Mouse (Mus musculus) heart, embryonic 10.5 days (tissue): Measurements from ENCODE around the gene Fam160a1. TPM values are rescaled to one million over a fixed set of nuclear protein-coding genes. Genes with fewer than 3 reads are reported as not detected.

Experiments used
- DNase-seq: peaks from one replicate; pipeline ENCODE4 v3.0.0-alpha.2; 2017; ENCODE audit warnings: low spot score
- H3K27ac ChIP-seq: fragments of 300-500 bp; sonication (generic); 2 replicates; pipeline ENCODE4 v1.5.1; 2016; ENCODE audit warnings: mild to moderate bottlenecking
- H3K27me3 ChIP-seq: fragments of 300-500 bp; sonication (generic); 2 replicates; pipeline ENCODE4 v1.6.1; 2016; ENCODE audit warnings: mild to moderate bottlenecking; ENCODE audit not compliant: poor library complexity, insufficient read depth, severe bottlenecking
- H3K36me3 ChIP-seq: fragments of 300-500 bp; sonication (generic); 2 replicates; pipeline ENCODE4 v1.6.1; 2016; ENCODE audit warnings: mild to moderate bottlenecking, moderate library complexity
- H3K4me1 ChIP-seq: fragments of 300-500 bp; sonication (generic); 2 replicates; pipeline ENCODE4 v1.6.1; 2016; ENCODE audit warnings: mild to moderate bottlenecking
- H3K4me3 ChIP-seq: fragments of 300-500 bp; sonication (generic); 2 replicates; pipeline ENCODE4 v1.5.1; 2016; ENCODE audit warnings: mild to moderate bottlenecking, moderate library complexity
- H3K9me3 ChIP-seq: fragments of 300-500 bp; sonication (generic); 2 replicates; pipeline ENCODE4 v1.6.1; 2016; ENCODE audit warnings: mild to moderate bottlenecking, moderate library complexity
- WGBS: fragments of 180-500 bp; shearing (Covaris S2); methylation state at CpG from one replicate; pipeline ENCODE4 v1.1.7; 2016; 5-methylcytosine and 5-hydroxymethylcytosine counted together
- polyA plus RNA-seq: library from polyadenylated mRNA; unstranded; fragments of >200 nt; fragmentation: Nextera tagmentation; extraction: Ambion mirVana; gene quantifications from 2 replicates; pipeline ENCODE4 v1.2.1, GENCODE M21; 2016

The Fam160a1 gene
- polyA plus RNA-seq, 1 experiment from 2014 or later: 1.7 TPM

GRCm38 (mm10) chr3:85845341-85845740 is 28.2 kb upstream of the Fam160a1 start:
- no peak for DNase-seq
- no peaks in the 10 kb centered on the region for H3K36me3 ChIP-seq
- H3K4me1 ChIP-seq: peaks cover 13% of the 10 kb centered on the region; the same call in 1 of the 2 replicates
- H3K27ac ChIP-seq: no peak overlapping the region
- H3K9me3 ChIP-seq: no peaks in the 10 kb centered on the region
- H3K27me3 ChIP-seq: no peaks in the 10 kb centered on the region
- no peak overlapping the region for H3K4me3 ChIP-seq
- 65% methylated on average over 6 of the region's 6 CpGs for WGBS

- no peak for DNase-seq
- Histone ChIP-seq H3K27me3 (no peaks in the 10 kb centered on the region), H3K36me3 (no peaks in the 10 kb centered on the region), H3K4me1 (peaks cover 16% of the 10 kb centered on the region; the same call in 1 of the 2 replicates), H3K9me3 (no peaks in the 10 kb centered on the region), H3K27ac (peak overlapping the region; percentile 62; the same call in 1 of the 2 replicates), H3K4me3 (no peak overlapping the region)
Observed at GRCm38 (mm10) chr3:85842881-85843218, 25.8 kb upstream of the Fam160a1 start.

- Histone ChIP-seq H3K4me1 (peaks cover 16% of the 10 kb centered on the region; the same call in 1 of the 2 replicates), H3K9me3 (no peaks in the 10 kb centered on the region), H3K27ac (peak overlapping the region; percentile 62; the same call in 1 of the 2 replicates), H3K4me3 (no peak overlapping the region), H3K36me3 (no peaks in the 10 kb centered on the region), H3K27me3 (no peaks in the 10 kb centered on the region)
- no peak for DNase-seq
- 31% methylated on average over 9 of the region's 9 CpGs for WGBS
Observed at GRCm38 (mm10) chr3:85842177-85842880, 25.2 kb upstream of the Fam160a1 start.

- 40% methylated on average over 2 of the region's 2 CpGs for WGBS
- no peak for DNase-seq
Observed at GRCm38 (mm10) chr3:85841454-85842176, 24.5 kb upstream of the Fam160a1 start.

GRCm38 (mm10) chr3:85833627-85834026 is 16.5 kb upstream of the Fam160a1 start:
- H3K27ac ChIP-seq: no peak overlapping the region
- DNase-seq: no peak
- H3K36me3 ChIP-seq: no peaks in the 10 kb centered on the region
- no peaks in the 10 kb centered on the region for H3K27me3 ChIP-seq
- 79% methylated on average over 1 of the region's 1 CpGs for WGBS
- H3K4me3 ChIP-seq: no peak overlapping the region
- no peaks in the 10 kb centered on the region for H3K9me3 ChIP-seq
- H3K4me1 ChIP-seq: 0 out of 2 replicates have a peak, but pooled peaks cover 3% of the 10 kb centered on the region

More at GRCm38 (mm10) chr3:85841454-85842176, 24.5 kb upstream of the Fam160a1 start:
- Histone ChIP-seq H3K27me3 (no peaks in the 10 kb centered on the region), H3K36me3 (no peaks in the 10 kb centered on the region), H3K4me3 (no peak overlapping the region), H3K27ac (peak overlapping the region; percentile 62; the same call in 1 of the 2 replicates), H3K4me1 (peaks cover 16% of the 10 kb centered on the region; the same call in 1 of the 2 replicates), H3K9me3 (no peaks in the 10 kb centered on the region)

- no peak overlapping the region for H3K27ac ChIP-seq
- DNase-seq: no peak
- 85% methylated on average over 10 of the region's 10 CpGs for WGBS
- no peaks in the 10 kb centered on the region for H3K27me3 ChIP-seq
- H3K4me1 ChIP-seq: no peaks in the 10 kb centered on the region
- no peak overlapping the region for H3K4me3 ChIP-seq
- no peaks in the 10 kb centered on the region for H3K9me3 ChIP-seq
- H3K36me3 ChIP-seq: no peaks in the 10 kb centered on the region
Observed at GRCm38 (mm10) chr3:85832490-85833155, 15.5 kb upstream of the Fam160a1 start.

GRCm38 (mm10) chr3:85831785-85832184 is 14.7 kb upstream of the Fam160a1 start:
- no peaks in the 10 kb centered on the region for H3K9me3 ChIP-seq
- WGBS: 74% methylated on average over 1 of the region's 1 CpGs
- DNase-seq: no peak
- no peaks in the 10 kb centered on the region for H3K4me1 ChIP-seq
- no peaks in the 10 kb centered on the region for H3K27me3 ChIP-seq
- H3K4me3 ChIP-seq: no peak overlapping the region
- no peaks in the 10 kb centered on the region for H3K36me3 ChIP-seq
- H3K27ac ChIP-seq: no peak overlapping the region

- no peaks in the 10 kb centered on the region for H3K4me1 ChIP-seq
- WGBS: 59% methylated on average over 4 of the region's 4 CpGs
- no peak overlapping the region for H3K27ac ChIP-seq
- H3K36me3 ChIP-seq: no peaks in the 10 kb centered on the region
- no peaks in the 10 kb centered on the region for H3K27me3 ChIP-seq
- no peaks in the 10 kb centered on the region for H3K9me3 ChIP-seq
- DNase-seq: no peak
- no peak overlapping the region for H3K4me3 ChIP-seq
Observed at GRCm38 (mm10) chr3:85829047-85829446, 12.0 kb upstream of the Fam160a1 start.

- H3K27me3 ChIP-seq: no peaks in the 10 kb centered on the region
- no peaks in the 10 kb centered on the region for H3K9me3 ChIP-seq
- WGBS: 83% methylated on average over 6 of the region's 6 CpGs
- H3K36me3 ChIP-seq: no peaks in the 10 kb centered on the region
- DNase-seq: no peak
- H3K27ac ChIP-seq: no peak overlapping the region
- H3K4me3 ChIP-seq: no peak overlapping the region
- H3K4me1 ChIP-seq: no peaks in the 10 kb centered on the region
Observed at GRCm38 (mm10) chr3:85827815-85828214, 10.7 kb upstream of the Fam160a1 start.

GRCm38 (mm10) chr3:85827283-85827682 is 10.2 kb upstream of the Fam160a1 start:
- H3K4me1 ChIP-seq: no peaks in the 10 kb centered on the region
- no peak overlapping the region for H3K27ac ChIP-seq
- no peaks in the 10 kb centered on the region for H3K9me3 ChIP-seq
- 63% methylated on average over 4 of the region's 4 CpGs for WGBS
- no peaks in the 10 kb centered on the region for H3K27me3 ChIP-seq
- no peak overlapping the region for H3K4me3 ChIP-seq
- DNase-seq: no peak
- no peaks in the 10 kb centered on the region for H3K36me3 ChIP-seq

GRCm38 (mm10) chr3:85820839-85821548 is 3.9 kb upstream of the Fam160a1 start:
- Histone ChIP-seq H3K4me1 (no peaks in the 10 kb centered on the region), H3K36me3 (no peaks in the 10 kb centered on the region), H3K9me3 (no peaks in the 10 kb centered on the region), H3K4me3 (no peak overlapping the region), H3K27ac (no peak overlapping the region), H3K27me3 (no peaks in the 10 kb centered on the region)
- no peak for DNase-seq
- WGBS: 80% methylated on average over 15 of the region's 15 CpGs

- H3K4me1 ChIP-seq: 0 out of 2 replicates have a peak, but pooled peaks cover 1% of the 10 kb centered on the region
- DNase-seq: no peak
- H3K27me3 ChIP-seq: no peaks in the 10 kb centered on the region
- H3K36me3 ChIP-seq: no peaks in the 10 kb centered on the region
- no peak overlapping the region for H3K4me3 ChIP-seq
- no peaks in the 10 kb centered on the region for H3K9me3 ChIP-seq
- H3K27ac ChIP-seq: no peak overlapping the region
- 76% methylated on average over 3 of the region's 3 CpGs for WGBS
Observed at GRCm38 (mm10) chr3:85819319-85819718, 2.2 kb upstream of the Fam160a1 start.
